Mouse (Mus musculus): Measurements from ENCODE around the gene Wfdc2.
A peak's percentile ranks its signal among the peaks of the same experiment; 100 is the strongest.
"Not testable (repeated sequence)": the region's sequence is repeated elsewhere in the genome, so short reads cannot be mapped to it uniquely, and the experiment has no call there.

Wfdc2 gene

GRCm38 (mm10) chr2:164549338-164549737 is 12.9 kb upstream of the Wfdc2 start:
- no peak for DNase-seq (ENCODE audit: low spot score in 2 of 2)

DNA sequence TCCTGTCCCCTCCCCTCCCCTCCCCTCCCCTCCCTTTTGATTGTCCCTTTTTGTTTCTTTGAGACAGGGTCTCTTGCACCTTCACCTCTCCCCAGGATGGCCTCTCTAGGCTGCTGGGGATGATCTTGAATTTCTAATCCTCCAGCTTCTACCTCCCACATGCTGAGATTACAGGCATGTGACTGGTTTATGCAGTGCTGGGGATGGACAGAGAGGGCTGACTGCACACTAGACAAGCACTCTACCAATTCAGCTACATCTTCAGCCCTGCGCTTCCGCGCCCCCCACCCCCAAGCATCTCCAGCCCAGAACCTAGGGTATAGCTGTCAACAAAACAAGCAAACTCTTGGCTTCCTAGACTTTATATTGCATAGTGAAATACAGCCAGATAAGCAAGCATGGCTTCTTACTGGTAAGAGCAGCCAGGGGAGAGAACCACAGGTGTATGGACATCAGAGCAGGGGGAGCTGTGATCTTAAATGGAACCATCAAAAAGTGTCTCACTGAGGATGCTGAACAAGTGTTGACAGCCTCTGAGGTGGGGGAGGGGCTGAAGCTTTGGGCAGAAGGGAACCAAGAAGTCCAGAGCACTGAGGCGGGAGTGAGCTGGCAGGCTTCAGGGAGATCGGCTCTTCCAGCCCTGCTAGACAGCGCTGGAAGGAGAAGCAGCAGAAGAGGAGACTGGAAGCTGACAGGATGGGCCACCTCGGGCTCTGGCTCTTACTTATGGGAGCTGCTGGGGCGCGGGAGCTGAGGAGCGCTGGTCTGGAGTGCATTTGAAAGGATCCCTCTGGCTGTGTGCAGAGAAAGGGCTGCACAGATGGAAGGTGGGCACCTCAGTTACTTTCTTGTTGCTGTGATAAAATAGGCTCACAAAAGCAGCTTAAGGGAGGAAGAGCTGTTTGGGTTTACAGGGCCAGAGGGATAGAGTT is 12.0 kb upstream of the Wfdc2 start:
- no peak for DNase-seq (ENCODE audit: low spot score in 2 of 2)

GRCm38 (mm10) chr2:164550895-164551269 is 11.3 kb upstream of the Wfdc2 start:
- no peak for DNase-seq (ENCODE audit: low spot score in 2 of 2)

DNA sequence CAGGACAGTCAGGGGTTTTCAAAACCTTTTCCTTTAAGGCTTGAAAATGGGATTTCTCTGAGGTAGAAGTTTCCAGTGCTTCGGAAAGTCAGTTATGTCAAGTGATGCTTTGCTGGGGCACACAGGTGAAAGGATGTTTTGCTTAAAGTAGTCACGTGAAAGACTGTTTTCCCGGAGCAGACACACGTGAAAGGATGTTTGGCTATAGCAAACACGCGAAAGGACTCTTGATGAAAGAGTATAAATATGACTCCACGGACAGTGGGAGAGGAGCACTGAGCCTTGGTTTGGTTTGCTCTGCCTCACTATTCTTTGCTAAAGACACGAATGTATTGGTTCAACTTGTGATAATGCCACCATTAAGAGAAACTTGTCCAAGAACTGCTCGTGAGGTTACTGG is 10.7 kb upstream of the Wfdc2 start:
- no peak for DNase-seq (ENCODE audit: low spot score in 2 of 2)

DNA sequence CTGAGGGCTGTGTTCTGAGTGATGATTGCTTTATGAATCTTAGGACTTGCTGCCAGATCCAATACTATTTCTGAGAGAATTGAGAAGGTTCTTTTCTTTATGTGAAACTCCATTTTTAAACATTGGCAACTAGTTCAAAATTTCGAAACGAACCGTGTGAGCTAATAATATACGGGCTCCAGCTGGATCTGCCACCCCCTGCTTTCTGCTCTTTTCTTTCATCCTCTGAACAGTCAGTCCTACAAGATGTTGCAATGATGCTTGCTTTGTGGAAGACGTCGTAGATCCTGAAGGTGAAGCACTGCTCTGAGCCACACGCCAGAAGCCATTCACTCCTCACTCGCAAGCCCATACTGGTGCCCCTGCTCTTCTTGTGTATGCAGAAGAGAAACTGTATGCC is 3.8 kb upstream of the Wfdc2 start:
- DNase-seq (ENCODE audit: low spot score in 2 of 2), result no peak

- no peak for DNase-seq (ENCODE audit: low spot score in 2 of 2)
Measured at GRCm38 (mm10) chr2:164558991-164559645, 3.1 kb upstream of the Wfdc2 start.

- DNase-seq (ENCODE audit: low spot score in 2 of 2), result no peak
Measured at GRCm38 (mm10) chr2:164560106-164560505, 2.1 kb upstream of the Wfdc2 start.

- no peak for DNase-seq (ENCODE audit: low spot score in 2 of 2)
Measured at GRCm38 (mm10) chr2:164563339-164564038, 1.3 kb downstream of the Wfdc2 start.

DNA sequence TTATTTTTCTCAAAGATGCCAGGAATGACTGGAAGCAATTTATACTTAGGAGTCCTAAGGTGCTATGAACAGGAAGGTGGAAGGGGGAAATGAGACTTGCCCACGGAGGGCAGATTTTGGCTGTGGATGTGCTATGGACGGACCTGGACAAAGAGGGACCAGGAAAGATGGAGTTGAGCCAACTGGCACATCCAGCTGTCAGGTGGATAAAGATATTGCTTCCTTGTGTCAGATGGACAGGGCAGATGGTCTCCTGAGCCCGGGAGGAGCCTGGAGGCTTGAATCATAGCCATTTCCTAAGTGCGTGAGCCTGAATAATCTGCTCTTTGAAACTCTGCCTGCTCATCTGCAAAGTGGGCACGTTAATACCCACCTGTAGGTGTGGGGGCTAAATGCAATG is 2.1 kb downstream of the Wfdc2 start:
- DNase-seq (ENCODE audit: low spot score in 2 of 2), result no peak

- no peak for DNase-seq (ENCODE audit: low spot score in 2 of 2)
Measured at GRCm38 (mm10) chr2:164566997-164567396, 4.8 kb downstream of the Wfdc2 start.

- DNase-seq (ENCODE audit: low spot score in 2 of 2), result no peak
Measured at GRCm38 (mm10) chr2:164567460-164567859, 5.2 kb downstream of the Wfdc2 start.

DNA sequence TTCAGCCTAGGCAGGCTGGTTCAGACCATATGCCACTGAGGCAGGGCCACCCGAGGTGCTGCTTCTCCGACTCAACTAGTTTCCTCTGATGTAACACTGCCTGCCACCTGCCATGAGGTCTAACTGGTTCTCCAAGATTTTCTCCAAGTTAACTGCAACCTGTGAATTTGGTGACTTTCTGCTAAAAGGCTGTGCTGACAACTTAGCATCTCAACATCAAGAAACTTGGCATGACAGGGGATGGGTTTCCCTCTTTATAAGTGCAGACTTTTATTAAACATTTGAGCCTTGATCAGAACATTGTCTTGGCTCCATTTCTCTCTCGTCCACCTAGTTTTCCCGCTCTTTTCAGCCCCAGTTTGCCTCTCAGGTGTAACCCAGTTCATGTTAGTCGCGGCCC is 11.1 kb downstream of the Wfdc2 start, which contains the start of gene Spint3:
TSS of gene Spint3 (minus strand) at position 101 of the 400 bp plus-strand sequence.
- DNase-seq (ENCODE audit: low spot score in 2 of 2), result not testable (repeated sequence)

DNA sequence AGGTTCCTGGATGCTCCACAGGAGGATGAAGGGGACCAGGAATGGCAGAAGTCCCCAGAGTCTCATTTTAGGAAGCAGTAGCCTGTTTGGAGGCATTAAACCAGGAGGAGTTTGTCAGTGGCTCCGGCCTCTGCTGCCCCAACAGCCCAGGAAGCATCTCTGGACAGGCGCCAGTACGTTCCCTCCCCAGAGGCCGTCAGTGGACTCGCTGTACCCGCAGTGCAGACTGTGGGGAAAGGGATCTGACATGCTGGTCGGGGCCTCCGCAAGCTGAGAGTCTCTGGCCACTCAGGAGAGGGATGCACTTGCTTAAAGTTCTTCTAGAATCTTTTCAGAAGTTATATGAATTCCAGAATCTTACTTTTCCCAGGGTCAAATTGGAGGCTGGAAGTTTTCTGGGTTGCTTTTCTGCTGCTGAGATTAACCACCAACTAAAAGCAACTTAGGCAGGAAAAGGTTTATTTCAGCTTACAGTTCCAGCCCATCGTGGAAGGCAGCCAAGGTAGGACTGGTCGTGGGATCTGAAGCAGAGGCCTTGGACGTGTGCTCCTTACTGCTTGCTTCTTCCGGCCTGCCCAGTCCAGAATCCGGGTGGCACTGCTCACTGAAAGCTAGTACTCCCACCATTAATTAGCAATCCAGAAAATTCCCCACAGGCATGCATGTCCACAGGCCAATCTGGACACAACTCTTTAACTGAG is 23.0 kb downstream of the Wfdc2 start, which contains the start of gene Wfdc6a:
TSS of gene Wfdc6a (minus strand) at position 423 of the 701 bp plus-strand sequence.
- not testable (repeated sequence) for DNase-seq (ENCODE audit: low spot score in 2 of 2)

DNA sequence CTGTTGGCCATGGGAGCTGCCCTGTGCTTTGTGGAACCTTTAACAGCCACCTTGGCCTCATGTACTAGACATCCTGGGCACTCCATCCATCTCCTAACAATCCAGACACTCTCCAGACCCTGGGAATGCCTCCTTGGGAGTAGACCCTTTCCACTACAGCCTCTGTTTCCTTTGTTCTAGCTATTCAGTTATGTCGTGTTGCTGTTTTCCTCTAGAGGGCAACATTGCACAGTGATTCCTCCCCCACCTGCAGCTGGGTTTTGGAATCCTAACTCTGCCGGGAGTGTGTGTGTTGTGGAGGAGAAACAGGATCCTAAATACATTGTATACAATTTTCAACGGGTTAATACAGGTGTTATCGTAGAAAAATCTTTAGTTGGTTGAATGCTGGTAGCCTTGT is 29.8 kb downstream of the Wfdc2 start:
- peak in 1 of 2 experiments; percentile 9 for DNase-seq (ENCODE audit: low spot score in 2 of 2)

DNA sequence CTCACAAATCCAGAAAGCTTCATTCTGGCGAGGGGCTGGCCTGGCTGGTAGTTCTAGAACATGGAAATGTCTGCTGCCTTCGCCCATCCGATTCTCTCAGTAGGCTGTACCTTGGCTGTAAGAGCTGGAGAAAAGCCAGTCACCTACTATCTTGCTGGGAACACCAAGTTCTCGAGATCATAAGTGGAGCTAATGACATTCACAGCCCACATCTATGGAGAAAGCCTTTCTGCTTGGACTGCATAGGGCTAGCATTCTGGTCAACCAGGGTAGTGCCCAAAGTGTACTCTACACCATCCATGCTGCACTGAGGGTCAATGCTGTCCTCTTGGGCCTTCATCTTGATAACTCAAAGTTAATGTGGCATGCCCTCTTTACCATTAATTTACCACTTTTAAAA is 31.3 kb downstream of the Wfdc2 start, which contains the start of gene Eppin:
TSS of gene Eppin (minus strand) at position 101 of the 400 bp plus-strand sequence.
- DNase-seq (ENCODE audit: low spot score in 2 of 2), result no peak

- no peak for DNase-seq (ENCODE audit: low spot score in 2 of 2)
Measured at GRCm38 (mm10) chr2:164600179-164600578, 38.0 kb downstream of the Wfdc2 start.

- DNase-seq (ENCODE audit: low spot score in 2 of 2), result no peak
Measured at GRCm38 (mm10) chr2:164603482-164603881, 41.3 kb downstream of the Wfdc2 start.

DNA sequence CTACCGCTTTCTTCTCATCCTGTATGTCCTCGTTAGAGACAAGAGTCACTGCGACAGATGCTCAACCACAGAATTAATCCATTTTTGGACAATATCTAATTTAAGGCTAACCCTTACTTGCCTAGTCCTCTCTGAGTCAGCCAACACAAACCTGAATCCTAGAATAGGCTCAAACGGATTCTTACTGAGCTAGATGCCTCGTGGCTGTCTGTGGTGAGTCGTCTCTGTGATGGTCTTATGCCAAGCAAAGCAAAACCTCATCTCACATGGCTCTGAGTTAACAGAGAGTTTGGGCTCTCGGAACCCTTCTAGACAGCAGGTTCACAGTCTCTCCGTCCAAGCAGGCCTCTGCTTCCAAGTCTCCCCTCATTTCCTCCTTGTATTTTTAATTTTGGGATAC is 42.2 kb downstream of the Wfdc2 start:
- DNase-seq (ENCODE audit: low spot score in 2 of 2), result no peak

DNA sequence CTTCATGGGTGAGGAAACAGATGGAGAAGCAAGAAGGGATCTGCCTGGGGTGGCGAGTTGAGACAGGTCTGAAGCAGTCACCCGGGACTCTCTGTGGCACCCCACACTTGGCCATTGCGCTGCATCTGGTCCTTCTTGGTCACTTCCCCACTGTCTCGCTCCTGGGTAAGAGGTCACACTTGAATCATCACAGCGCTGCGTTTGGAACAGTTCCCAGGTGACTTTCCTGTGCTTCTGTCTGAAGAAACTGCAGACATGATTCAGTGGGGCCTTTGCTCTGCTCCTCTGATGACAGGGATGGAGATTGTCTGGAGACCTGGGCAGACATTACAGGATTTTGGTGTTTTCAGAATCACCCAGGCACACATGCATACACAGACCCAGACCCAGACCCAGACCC is 46.6 kb downstream of the Wfdc2 start:
- DNase-seq (ENCODE audit: low spot score in 2 of 2), result no peak

DNA sequence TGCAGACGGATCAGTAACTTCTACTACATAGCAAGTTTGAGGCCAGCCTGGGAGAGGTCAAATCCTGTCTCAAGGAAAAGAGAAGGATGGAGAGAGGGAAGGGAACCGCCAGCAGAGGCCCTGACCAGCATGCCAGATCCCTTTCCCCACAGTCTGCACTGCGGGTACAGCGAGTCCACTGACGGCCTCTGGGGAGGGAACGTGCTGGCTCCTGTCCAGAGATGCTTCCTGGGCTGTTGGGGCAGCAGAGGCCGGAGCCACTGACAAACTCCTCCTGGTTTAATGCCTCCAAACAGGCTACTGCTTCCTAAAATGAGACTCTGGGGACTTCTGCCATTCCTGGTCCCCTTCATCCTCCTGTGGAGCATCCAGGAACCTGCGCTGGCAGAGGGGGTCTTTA is 51.3 kb downstream of the Wfdc2 start, which contains the start of the genes Wfdc6b and Wfdc8:
TSS of gene Wfdc6b (plus strand) at position 52 of the 400 bp plus-strand sequence.
TSS of gene Wfdc8 (minus strand) at position 156 of the 400 bp plus-strand sequence.
- not testable (repeated sequence) for DNase-seq (ENCODE audit: low spot score in 2 of 2)

GRCm38 (mm10) chr2:164615386-164615785 is 53.2 kb downstream of the Wfdc2 start:
- no peak for DNase-seq (ENCODE audit: low spot score in 2 of 2)
